Mouse (Mus musculus) MEL (cell line): ENCODE measurements around the gene Cacna1b. TPM values are rescaled to one million over a fixed set of nuclear protein-coding genes. Genes with fewer than 3 reads are reported as not detected.

Experiments
- DNase-seq: peaks from one replicate; pipeline ENCODE4 v3.0.0; 2011; ENCODE audit warnings: low read depth, low spot score
- H3K27ac ChIP-seq: 2 replicates; pipeline ENCODE4 v1.5.1; 2012; ENCODE audit warnings: low read depth, mild to moderate bottlenecking, control low read depth, low read length, moderate library complexity; ENCODE audit not compliant: control insufficient read depth
- H3K27me3 ChIP-seq, 2 experiments: fragments of 150-350 bp in 1 of 2; sonication (generic) in 1 of 2; 2 replicates each; pipeline ENCODE4 v1.6.1; 2012; ENCODE audit warnings: low read length in 2 of 2, mild to moderate bottlenecking in 2 of 2, improper control_type of control experiment in 1 of 2, moderate library complexity in 1 of 2; ENCODE audit not compliant: insufficient read depth in 2 of 2, control insufficient read depth in 1 of 2
- H3K36me3 ChIP-seq, 2 experiments: 2 replicates each; pipeline ENCODE4 v1.6.1; 2012 to 2014; ENCODE audit warnings: low read length in 2 of 2, improper control_type of control experiment in 1 of 2, inconsistent platforms in 1 of 2, mild to moderate bottlenecking in 1 of 2; ENCODE audit not compliant: insufficient read depth in 2 of 2, control insufficient read depth in 1 of 2
- H3K4me1 ChIP-seq, 2 experiments: fragments of 150-350 bp in 1 of 2; sonication (generic) in 1 of 2; 2 replicates each; pipeline ENCODE4 v1.6.1; 2012; ENCODE audit warnings: low read length in 2 of 2, improper control_type of control experiment in 1 of 2, mild to moderate bottlenecking in 1 of 2; ENCODE audit not compliant: insufficient read depth in 2 of 2, control insufficient read depth in 1 of 2
- H3K4me3 ChIP-seq, 2 experiments: fragments of 150-350 bp in 1 of 2; sonication (generic) in 1 of 2; 2 replicates each; pipeline ENCODE4 v1.5.1; 2012; ENCODE audit warnings: low read depth in 2 of 2, low read length in 2 of 2, mild to moderate bottlenecking in 2 of 2, moderate library complexity in 2 of 2, control low read depth in 1 of 2, improper control_type of control experiment in 1 of 2; ENCODE audit not compliant: control insufficient read depth in 1 of 2, insufficient read depth in 1 of 2
- H3K79me2 ChIP-seq: 2 replicates; pipeline ENCODE4 v1.6.1; 2012; ENCODE audit warnings: mild to moderate bottlenecking, low read length, moderate library complexity; ENCODE audit not compliant: control insufficient read depth, poor library complexity, insufficient read depth
- H3K9ac ChIP-seq: 2 replicates; pipeline ENCODE4 v1.6.1; 2012; ENCODE audit warnings: low read depth, mild to moderate bottlenecking, control low read depth, low read length, moderate library complexity; ENCODE audit not compliant: control insufficient read depth, poor library complexity, severe bottlenecking
- H3K9me3 ChIP-seq: fragments of 150-350 bp; sonication (generic); replicated peaks from 2 replicates; pipeline ENCODE4 v1.6.1; 2012; ENCODE audit warnings: mild to moderate bottlenecking, low read length, improper control_type of control experiment, moderate library complexity; ENCODE audit not compliant: insufficient read depth
- CTCF ChIP-seq, 3 experiments: IDR thresholded peaks in 2 of 3; conservative IDR thresholded peaks in 1 of 3; 2 replicates each; pipeline ENCODE4 v1.5.1; 2011 to 2012; ENCODE audit warnings: low read length in 3 of 3, low read depth in 2 of 3, mild to moderate bottlenecking in 2 of 3, improper control_type of control experiment in 1 of 3, inconsistent platforms in 1 of 3, mixed read lengths in 1 of 3, moderate library complexity in 1 of 3; ENCODE audit not compliant: control insufficient read depth in 1 of 3, insufficient read depth in 1 of 3, poor library complexity in 1 of 3, severe bottlenecking in 1 of 3
- ETS1 ChIP-seq: IDR thresholded peaks from 2 replicates; pipeline ENCODE4 v1.6.1; 2012; ENCODE audit warnings: low read depth, mild to moderate bottlenecking, inconsistent platforms, low read length, improper control_type of control experiment, moderate library complexity
- GABPA ChIP-seq: IDR thresholded peaks from 2 replicates; pipeline ENCODE4 v1.6.1; 2012; ENCODE audit warnings: low read depth, mild to moderate bottlenecking, inconsistent platforms, low read length, improper control_type of control experiment, moderate library complexity
- HCFC1 ChIP-seq: IDR thresholded peaks from 2 replicates; pipeline ENCODE4 v1.6.1; 2012; ENCODE audit warnings: low read depth, mild to moderate bottlenecking, inconsistent platforms, low read length, improper control_type of control experiment, moderate library complexity
- KAT2A ChIP-seq: conservative IDR thresholded peaks from 2 replicates; pipeline ENCODE4 v1.6.1; 2012; ENCODE audit warnings: low read depth, low read length, improper control_type of control experiment, inconsistent platforms
- MAZ ChIP-seq: IDR thresholded peaks from 2 replicates; pipeline ENCODE4 v1.6.1; 2012; ENCODE audit warnings: low read depth, mild to moderate bottlenecking, inconsistent platforms, low read length, improper control_type of control experiment
- MEF2A ChIP-seq: IDR thresholded peaks from 2 replicates; pipeline ENCODE4 v1.6.1; 2014; ENCODE audit warnings: low read depth, mild to moderate bottlenecking, inconsistent platforms, low read length, improper control_type of control experiment; ENCODE audit not compliant: poor library complexity, insufficient replicate concordance, severe bottlenecking; ENCODE audit errors: extremely low read depth
- MYB ChIP-seq: IDR thresholded peaks from 2 replicates; pipeline ENCODE4 v1.6.1; 2011; ENCODE audit warnings: mild to moderate bottlenecking, low read depth, low read length, improper control_type of control experiment
- MYC ChIP-seq: IDR thresholded peaks from 2 replicates; pipeline ENCODE4 v1.6.1; 2011; ENCODE audit warnings: low read depth, mild to moderate bottlenecking, low read length, improper control_type of control experiment, moderate library complexity
- NELFE ChIP-seq: IDR thresholded peaks from 2 replicates; pipeline ENCODE4 v1.6.1; 2011; ENCODE audit warnings: low read depth, low read length, improper control_type of control experiment
- NRF1 ChIP-seq: IDR thresholded peaks from 2 replicates; pipeline ENCODE4 v1.6.1; 2014; ENCODE audit warnings: low read depth, mild to moderate bottlenecking, inconsistent platforms, low read length, improper control_type of control experiment, moderate library complexity; ENCODE audit not compliant: poor library complexity, insufficient read depth, severe bottlenecking
- USF1 ChIP-seq: IDR thresholded peaks from 2 replicates; pipeline ENCODE4 v1.6.1; 2014; ENCODE audit warnings: low read depth, mild to moderate bottlenecking, inconsistent platforms, low read length, improper control_type of control experiment, moderate library complexity
- USF2 ChIP-seq, 2 experiments: IDR thresholded peaks; 2 replicates each; pipeline ENCODE4 v1.6.1; 2011 to 2012; ENCODE audit warnings: improper control_type of control experiment in 2 of 2, low read length in 2 of 2, borderline replicate concordance in 1 of 2, inconsistent platforms in 1 of 2, low read depth in 1 of 2, mild to moderate bottlenecking in 1 of 2; ENCODE audit not compliant: insufficient read depth in 1 of 2
- ZC3H11A ChIP-seq: IDR thresholded peaks from 2 replicates; pipeline ENCODE4 v1.6.1; 2012; ENCODE audit warnings: low read depth, mild to moderate bottlenecking, inconsistent platforms, low read length, improper control_type of control experiment
- ZMIZ1 ChIP-seq: IDR thresholded peaks from 2 replicates; pipeline ENCODE4 v1.6.1; 2012; ENCODE audit warnings: low read depth, mild to moderate bottlenecking, inconsistent platforms, low read length, improper control_type of control experiment, moderate library complexity
- polyA plus RNA-seq, 2 experiments: library from polyadenylated mRNA; stranded (reverse) in 1 of 2; unstranded in 1 of 2; fragments of >175 nt in 1 of 2; fragments of >200 nt in 1 of 2; gene quantifications; 2 replicates each; pipeline versions ENCODE4 v1.2.1 to v1.2.4; 2012; ENCODE audit warnings: low replicate concordance in 2 of 2, low read depth in 1 of 2; ENCODE audit not compliant: insufficient read length in 2 of 2, insufficient read depth in 1 of 2, missing spikeins in 1 of 2
- total RNA-seq: library from RNA; depleted of rRNA; stranded (reverse); fragments of 300-350 nt; gene quantifications from 2 replicates; pipeline ENCODE4 v1.2.3, GENCODE M21; 2012

Cacna1b gene
- total and polyA plus RNA-seq, 3 experiments = not detected

GRCm38 (mm10) chr2:24692371-24692770 is 70.6 kb downstream of the Cacna1b start:
- TF ChIP-seq NELFE = no peak
- Histone ChIP-seq H3K4me3 (no peak overlapping the region), H3K9ac (no peak overlapping the region), H3K27ac (no peak overlapping the region), H3K79me2 (no peaks in the 10 kb centered on the region), H3K9me3 (no peaks in the 10 kb centered on the region), H3K27me3 (no peaks in the 10 kb centered on the region; a peak in 1 of 4 replicates), H3K36me3 (no peaks in the 10 kb centered on the region), H3K4me1 (no peaks in the 10 kb centered on the region)
- DNase-seq = no peak

- Histone ChIP-seq H3K36me3 (no peaks in the 10 kb centered on the region), H3K27ac (no peak overlapping the region), H3K79me2 (no peaks in the 10 kb centered on the region), H3K27me3 (no peaks in the 10 kb centered on the region; a peak in 1 of 4 replicates), H3K4me3 (no peak overlapping the region), H3K9ac (no peak overlapping the region), H3K9me3 (no peaks in the 10 kb centered on the region), H3K4me1 (no peaks in the 10 kb centered on the region)
- no peak for DNase-seq
- TF ChIP-seq ZC3H11A = no peak
- no peak for TF ChIP-seq ZMIZ1
Measured at GRCm38 (mm10) chr2:24690356-24690755, 72.6 kb downstream of the Cacna1b start.

GRCm38 (mm10) chr2:24685347-24685746 is 77.6 kb downstream of the Cacna1b start:
- no peaks in the 10 kb centered on the region for H3K79me2 ChIP-seq
- no peak for TF ChIP-seq MYC
- no peak for TF ChIP-seq NRF1
- TF ChIP-seq USF2 (IDR thresholded peaks at IDR 0.05; ENCODE audit: borderline replicate concordance in 1 of 2, insufficient read depth in 1 of 2, low read depth in 1 of 2, low read length in 2 of 2) = no peak
- TF ChIP-seq, all 39 proteins: peak for 0
- no peak overlapping the region for H3K4me3 ChIP-seq
- H3K27me3 ChIP-seq = no peaks in the 10 kb centered on the region
- H3K36me3 ChIP-seq = no peaks in the 10 kb centered on the region
- no peak for DNase-seq
- H3K9ac ChIP-seq = no peak overlapping the region
- no peaks in the 10 kb centered on the region for H3K4me1 ChIP-seq
- H3K27ac ChIP-seq = no peak overlapping the region
- H3K9me3 ChIP-seq = no peaks in the 10 kb centered on the region

- TF ChIP-seq HCFC1 = no peak
- TF ChIP-seq MEF2A = no peak
- no peak for TF ChIP-seq CTCF (IDR thresholded peaks at IDR 0.05 in 2 of 3, conservative IDR thresholded peaks at IDR 0.05 in 1 of 3; ENCODE audit: control insufficient read depth in 1 of 3, insufficient read depth in 1 of 3, low read depth in 2 of 3, low read length in 3 of 3, poor library complexity in 1 of 3, severe bottlenecking in 1 of 3)
- TF ChIP-seq MAZ = no peak
- TF ChIP-seq USF1 = no peak
- TF ChIP-seq ETS1 = no peak
- TF ChIP-seq ZC3H11A = no peak
- no peak for TF ChIP-seq MYB
- TF ChIP-seq KAT2A = no peak
- TF ChIP-seq GABPA = no peak
- TF ChIP-seq, all 39 proteins: peak for 0
- H3K79me2 ChIP-seq = no peaks in the 10 kb centered on the region
- no peak for DNase-seq
- no peaks in the 10 kb centered on the region for H3K36me3 ChIP-seq
- no peaks in the 10 kb centered on the region for H3K4me1 ChIP-seq
- H3K27ac ChIP-seq = no peak overlapping the region
- no peaks in the 10 kb centered on the region for H3K27me3 ChIP-seq
- H3K4me3 ChIP-seq = no peak overlapping the region
- H3K9me3 ChIP-seq = no peaks in the 10 kb centered on the region
- H3K9ac ChIP-seq = no peak overlapping the region
Measured at GRCm38 (mm10) chr2:24684796-24685195, 78.2 kb downstream of the Cacna1b start.
